Mouse (Mus musculus): ENCODE data around the gene Haus4. TPM values are rescaled to one million over a fixed set of nuclear protein-coding genes. Genes with fewer than 3 reads are reported as not detected.

Haus4 gene
- polyA plus RNA-seq, 1 experiment from 2014 or later, result 43.1 TPM

GRCm38 (mm10) chr14:54527227-54528006 lies 27.0 kb downstream of the Haus4 start:
- Histone ChIP-seq H3K27me3 (no peaks in the 10 kb centered on the region), H3K4me3 (peak overlapping the region; percentile 39), H3K27ac (peak overlapping the region; percentile 77), H3K4me1 (peaks cover 11% of the 10 kb centered on the region), H3K36me3 (ENCODE audit: poor library complexity, severe bottlenecking) (no peaks in the 10 kb centered on the region), H3K9ac (peak overlapping the region; percentile 64), H3K4me2 (peak overlapping the region; percentile 65), H3K9me3 (replicated peaks) (no peaks in the 10 kb centered on the region)
- peak; percentile 75 for ATAC-seq
- WGBS, result 2% methylated on average over 18 of the region's 18 CpGs

GRCm38 (mm10) chr14:54523600-54523999 lies 30.8 kb downstream of the Haus4 start:
- no peak overlapping the region for H3K4me3 ChIP-seq
- H3K4me1 ChIP-seq, result peaks cover 18% of the 10 kb centered on the region
- H3K9me3 ChIP-seq (replicated peaks), result no peaks in the 10 kb centered on the region
- WGBS, result 22% methylated on average over 6 of the region's 6 CpGs
- ATAC-seq, result no peak
- no peaks in the 10 kb centered on the region for H3K36me3 ChIP-seq (ENCODE audit: poor library complexity, severe bottlenecking)
- H3K4me2 ChIP-seq, result no peak overlapping the region
- no peaks in the 10 kb centered on the region for H3K27me3 ChIP-seq
- H3K27ac ChIP-seq, result no peak overlapping the region
- no peak overlapping the region for H3K9ac ChIP-seq

GRCm38 (mm10) chr14:54516710-54517310 lies 37.6 kb downstream of the Haus4 start:
- peak overlapping the region; percentile 78 for H3K4me2 ChIP-seq
- H3K36me3 ChIP-seq (ENCODE audit: poor library complexity, severe bottlenecking), result peaks cover 35% of the 10 kb centered on the region
- H3K4me1 ChIP-seq, result peaks cover 29% of the 10 kb centered on the region
- peak overlapping the region; percentile 70 for H3K4me3 ChIP-seq
- H3K9ac ChIP-seq, result peak overlapping the region; percentile 83
- WGBS, result 7% methylated on average over 17 of the region's 17 CpGs
- H3K9me3 ChIP-seq (replicated peaks), result 0 out of 2 replicates have a peak, but pooled peaks cover 5% of the 10 kb centered on the region
- peak overlapping the region; percentile 61 for H3K27ac ChIP-seq
- peak; percentile 0; the same call in 1 of the 2 replicates for ATAC-seq
- H3K27me3 ChIP-seq, result no peaks in the 10 kb centered on the region

- H3K36me3 ChIP-seq (ENCODE audit: poor library complexity, severe bottlenecking), result peaks cover 91% of the 10 kb centered on the region
- ATAC-seq, result no peak
- H3K4me1 ChIP-seq, result no peaks in the 10 kb centered on the region
- 0 out of 2 replicates have a peak, but pooled peaks cover 5% of the 10 kb centered on the region for H3K9me3 ChIP-seq (replicated peaks)
- no peak overlapping the region for H3K4me3 ChIP-seq
- H3K27me3 ChIP-seq, result no peaks in the 10 kb centered on the region
- no peak overlapping the region for H3K9ac ChIP-seq
- no peak overlapping the region for H3K4me2 ChIP-seq
- H3K27ac ChIP-seq, result no peak overlapping the region
- WGBS, result 94% methylated on average over 9 of the region's 9 CpGs
Observed at GRCm38 (mm10) chr14:54509774-54510173, 44.6 kb downstream of the Haus4 start.

- Histone ChIP-seq H3K9me3 (replicated peaks) (peaks cover 5% of the 10 kb centered on the region; the same call in 1 of the 2 replicates), H3K9ac (no peak overlapping the region), H3K27me3 (no peaks in the 10 kb centered on the region), H3K27ac (no peak overlapping the region), H3K4me1 (no peaks in the 10 kb centered on the region), H3K4me2 (no peak overlapping the region), H3K36me3 (ENCODE audit: poor library complexity, severe bottlenecking) (peaks cover 24% of the 10 kb centered on the region), H3K4me3 (no peak overlapping the region)
- ATAC-seq, result no peak
- WGBS, result 83% methylated on average over 2 of the region's 2 CpGs
Observed at GRCm38 (mm10) chr14:54503092-54503491, 51.3 kb downstream of the Haus4 start.

GRCm38 (mm10) chr14:54501365-54501764 lies 53.1 kb downstream of the Haus4 start:
- 73% methylated on average over 2 of the region's 2 CpGs for WGBS
- Histone ChIP-seq H3K27me3 (no peaks in the 10 kb centered on the region), H3K4me1 (no peaks in the 10 kb centered on the region), H3K9me3 (replicated peaks) (peaks cover 5% of the 10 kb centered on the region; the same call in 1 of the 2 replicates), H3K36me3 (ENCODE audit: poor library complexity, severe bottlenecking) (peaks cover 7% of the 10 kb centered on the region; the same call in 1 of the 2 replicates), H3K4me3 (no peak overlapping the region), H3K9ac (no peak overlapping the region), H3K4me2 (no peak overlapping the region), H3K27ac (no peak overlapping the region)
- no peak for ATAC-seq

- no peak overlapping the region for H3K4me3 ChIP-seq
- no peaks in the 10 kb centered on the region for H3K4me1 ChIP-seq
- no peak overlapping the region for H3K9ac ChIP-seq
- H3K27ac ChIP-seq, result no peak overlapping the region
- H3K4me2 ChIP-seq, result no peak overlapping the region
- H3K9me3 ChIP-seq (replicated peaks), result peaks cover 2% of the 10 kb centered on the region; the same call in 1 of the 2 replicates
- no peaks in the 10 kb centered on the region for H3K27me3 ChIP-seq
- no peak for ATAC-seq
- no peaks in the 10 kb centered on the region for H3K36me3 ChIP-seq (ENCODE audit: poor library complexity, severe bottlenecking)
- WGBS, result 79% methylated on average over 2 of the region's 2 CpGs
Observed at GRCm38 (mm10) chr14:54499330-54499729, 55.1 kb downstream of the Haus4 start.

- no peak for ATAC-seq
- 89% methylated on average over 14 of the region's 14 CpGs for WGBS
- no peaks in the 10 kb centered on the region; the same call in 1 of the 2 replicates for H3K9me3 ChIP-seq (replicated peaks)
- H3K4me2 ChIP-seq, result no peak overlapping the region
- no peaks in the 10 kb centered on the region for H3K27me3 ChIP-seq
- no peaks in the 10 kb centered on the region for H3K4me1 ChIP-seq
- no peak overlapping the region for H3K4me3 ChIP-seq
- no peak overlapping the region for H3K9ac ChIP-seq
- H3K27ac ChIP-seq, result no peak overlapping the region
- H3K36me3 ChIP-seq (ENCODE audit: poor library complexity, severe bottlenecking), result no peaks in the 10 kb centered on the region
Observed at GRCm38 (mm10) chr14:54496706-54497105, 57.7 kb downstream of the Haus4 start.

- no peak overlapping the region for H3K4me3 ChIP-seq
- peak; percentile 58; the same call in 1 of the 2 replicates for ATAC-seq
Observed at GRCm38 (mm10) chr14:54494234-54494633, 60.2 kb downstream of the Haus4 start.

GRCm38 (mm10) chr14:54493236-54493635 lies 61.2 kb downstream of the Haus4 start:
- no peak overlapping the region for H3K4me3 ChIP-seq
- H3K36me3 ChIP-seq (ENCODE audit: poor library complexity, severe bottlenecking), result no peaks in the 10 kb centered on the region
- no peak overlapping the region for H3K9ac ChIP-seq
- H3K4me2 ChIP-seq, result no peak overlapping the region
- H3K27me3 ChIP-seq, result no peaks in the 10 kb centered on the region
- WGBS, result 95% methylated on average over 5 of the region's 5 CpGs
- no peaks in the 10 kb centered on the region for H3K4me1 ChIP-seq
- ATAC-seq, result no peak
- H3K27ac ChIP-seq, result no peak overlapping the region
- no peaks in the 10 kb centered on the region for H3K9me3 ChIP-seq (replicated peaks)

More at GRCm38 (mm10) chr14:54494234-54494633, 60.2 kb downstream of the Haus4 start:
- Histone ChIP-seq H3K36me3 (ENCODE audit: poor library complexity, severe bottlenecking) (no peaks in the 10 kb centered on the region), H3K27me3 (no peaks in the 10 kb centered on the region), H3K4me1 (no peaks in the 10 kb centered on the region), H3K4me2 (no peak overlapping the region), H3K9me3 (replicated peaks) (no peaks in the 10 kb centered on the region), H3K9ac (no peak overlapping the region), H3K27ac (no peak overlapping the region)
- WGBS, result 5% methylated on average over 3 of the region's 3 CpGs

GRCm38 (mm10) chr14:54492345-54493131 lies 61.9 kb downstream of the Haus4 start:
- no peak overlapping the region for H3K27ac ChIP-seq
- no peak overlapping the region for H3K4me3 ChIP-seq
- H3K4me2 ChIP-seq, result no peak overlapping the region
- no peaks in the 10 kb centered on the region for H3K9me3 ChIP-seq (replicated peaks)
- no peaks in the 10 kb centered on the region for H3K36me3 ChIP-seq (ENCODE audit: poor library complexity, severe bottlenecking)
- H3K27me3 ChIP-seq, result no peaks in the 10 kb centered on the region
- WGBS, result 68% methylated on average over 18 of the region's 18 CpGs
- no peak overlapping the region for H3K9ac ChIP-seq
- no peaks in the 10 kb centered on the region for H3K4me1 ChIP-seq
- ATAC-seq, result 0 out of 2 replicates have a peak, but pooled peaks have one; percentile 41

Measured in forebrain, embryonic 13.5 days (tissue).